Mouse (Mus musculus) small intestine, adult 2 months (tissue): ENCODE results near the gene Ttc8.

Source experiments
- CTCF ChIP-seq: fragments of 200-500 bp; IDR thresholded peaks from 2 replicates; pipeline ENCODE4 v1.5.1; 2012; ENCODE audit warnings: low read depth, mild to moderate bottlenecking, control low read depth, inconsistent platforms, low read length, moderate library complexity, mixed read lengths; ENCODE audit not compliant: insufficient replicate concordance, insufficient read length; ENCODE audit errors: extremely low read depth
- POLR2A ChIP-seq: fragments of 200-500 bp; IDR thresholded peaks from 2 replicates; pipeline ENCODE4 v1.6.1; 2012; ENCODE audit warnings: low read depth, mild to moderate bottlenecking, control low read depth, inconsistent platforms, low read length, moderate library complexity

DNA sequence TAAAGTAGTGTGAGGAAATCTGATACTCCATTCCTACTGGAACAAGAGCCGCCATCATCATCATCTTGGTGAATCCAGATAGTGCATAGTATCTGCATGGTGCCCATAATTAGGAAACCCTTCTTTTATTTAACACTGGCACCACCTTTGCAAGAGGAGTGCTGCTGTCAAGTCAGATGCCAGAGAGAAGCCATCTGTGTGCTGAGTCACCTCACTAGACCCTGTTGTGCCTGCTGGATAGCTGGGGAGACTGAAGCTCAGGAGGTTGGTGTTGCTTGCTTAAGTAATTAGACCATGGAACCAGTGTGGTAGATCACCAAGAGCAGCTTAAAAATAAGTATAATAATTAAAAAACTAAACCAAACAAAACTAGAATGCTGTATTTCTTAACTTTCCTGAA lies 75.5 kb downstream of the Ttc8 start:
- TF ChIP-seq CTCF (no peak), POLR2A (no peak)
